9 mouse cellular contexts compared by ENCODE assay signal in genomic region chr11:107339224-107339805, GRCm38 (mm10).
A peak's percentile ranks its signal among the peaks of the same experiment; 100 is the strongest.
DNase-seq lines count a peak whose midpoint lies in the region; ATAC-seq and TF ChIP-seq lines count a peak whose summit lies in the region.
"Had no signal": no experiment of that assay in that cellular context is flagged by ENCODE, and none has a peak within 500 bp of the region (broad histone marks: within the 10 kb centered on the region; RNA-seq: fewer than 3 reads in every experiment).

No protein-coding gene starts in this region.

- TF ChIP-seq CTCF in lung, adult 2 months (IDR thresholded peaks at IDR 0.05; ENCODE audit: insufficient read depth, low read length), result no peak
- no peak for TF ChIP-seq CTCF in heart, postnatal 0 days (IDR thresholded peaks at IDR 0.05; ENCODE audit: low read depth)

- TF ChIP-seq POLR2A in lung, adult 2 months (IDR thresholded peaks at IDR 0.05; ENCODE audit: borderline replicate concordance, extremely low read depth, low read depth, low read length), result no peak

- H3K4me3 ChIP-seq in lung, adult 2 months (replicated peaks; ENCODE audit: extremely low read depth, low read depth, low read length), result no peak overlapping the region
- no peak overlapping the region for H3K4me3 ChIP-seq in heart, postnatal 0 days (ENCODE audit: low read depth, low read length)
- H3K4me3 ChIP-seq: neural tube, embryonic 12.5 days had no signal

- H3K4me1 ChIP-seq in lung, adult 2 months (ENCODE audit: control insufficient read depth, insufficient read depth, low read length), result peaks cover 31% of the 10 kb centered on the region
- peaks cover 45% of the 10 kb centered on the region for H3K4me1 ChIP-seq in heart, postnatal 0 days (ENCODE audit: control insufficient read depth, insufficient read depth)

- no peak for TF ChIP-seq EP300 in heart, postnatal 0 days (IDR thresholded peaks at IDR 0.05; ENCODE audit: low read depth)

- H3K9me3 ChIP-seq in heart, postnatal 0 days (replicated peaks; ENCODE audit: control insufficient read depth, low read length), result no peaks in the 10 kb centered on the region
- H3K9me3 ChIP-seq: neural tube, embryonic 12.5 days had no signal

- H3K27me3 ChIP-seq in heart, postnatal 0 days (ENCODE audit: control insufficient read depth, insufficient read depth, low read length), result no peaks in the 10 kb centered on the region
- H3K27me3 ChIP-seq: neural tube, embryonic 12.5 days had no signal

- H3K27ac ChIP-seq in heart, postnatal 0 days (ENCODE audit: low read depth), result peak overlapping the region; percentile 35
- H3K27ac ChIP-seq: neural tube, embryonic 12.5 days had no signal

- H3K4me2 ChIP-seq in heart, postnatal 0 days (ENCODE audit: low read depth, low read length), result no peak overlapping the region
- H3K4me2 ChIP-seq: neural tube, embryonic 12.5 days had no signal

- no peak overlapping the region for H3K9ac ChIP-seq in heart, postnatal 0 days (replicated peaks; ENCODE audit: low read depth, low read length)
- H3K9ac ChIP-seq: neural tube, embryonic 12.5 days had no signal

- DNase-seq in cerebellum, adult 11 months, result peak; percentile 28
- peak; percentile 39 to 62 for DNase-seq in lung, adult 18-20 months
- no peak for DNase-seq in lung, adult 2 months
- no peak for DNase-seq in heart, postnatal 0 days (ENCODE audit: low spot score)
- DNase-seq in c-Kit-positive CD71-positive TER-119-positive erythroid progenitor cells, embryonic 14.5 days (ENCODE audit: low spot score), result no peak
- DNase-seq in thymus, postnatal 10 days (ENCODE audit: low spot score in 2 of 2), result no peak

- no peak for ATAC-seq in cerebellum, adult (ENCODE audit: insufficient number of reproducible peaks, low FRiP score, low TSS enrichment)
- ATAC-seq in heart, postnatal 0 days (ENCODE audit: insufficient read depth, low read depth), result no peak
- peak; percentile 67; the same call in 1 of the 2 replicates for ATAC-seq in monocyte, adult 5-6 weeks (replicated peaks; ENCODE audit: insufficient number of reproducible peaks, low FRiP score, low TSS enrichment, poor library complexity, severe bottlenecking)

- no peaks in the 10 kb centered on the region for H3K36me3 ChIP-seq in heart, postnatal 0 days (replicated peaks; ENCODE audit: control insufficient read depth, insufficient read depth, low read length)
- H3K36me3 ChIP-seq: neural tube, embryonic 12.5 days had no signal

- 46% methylated on average over 7 of the region's 7 CpGs for WGBS in lung, adult 2 months
- 73% methylated on average over 7 of the region's 7 CpGs for WGBS in heart, postnatal 0 days

Comparison
In these comparisons a context has a peak if more than half of its experiments do, and no peak if none do; other contexts are left out.
1. DNase-seq: peak in cerebellum, adult 11 months (single experiment) and lung, adult 18-20 months (2 of 2); none in lung, adult 2 months (single experiment), heart, postnatal 0 days (single experiment), c-Kit-positive CD71-positive TER-119-positive erythroid progenitor cells, embryonic 14.5 days (single experiment) and thymus, postnatal 10 days (0 of 2).